In the genomic region with DNA sequence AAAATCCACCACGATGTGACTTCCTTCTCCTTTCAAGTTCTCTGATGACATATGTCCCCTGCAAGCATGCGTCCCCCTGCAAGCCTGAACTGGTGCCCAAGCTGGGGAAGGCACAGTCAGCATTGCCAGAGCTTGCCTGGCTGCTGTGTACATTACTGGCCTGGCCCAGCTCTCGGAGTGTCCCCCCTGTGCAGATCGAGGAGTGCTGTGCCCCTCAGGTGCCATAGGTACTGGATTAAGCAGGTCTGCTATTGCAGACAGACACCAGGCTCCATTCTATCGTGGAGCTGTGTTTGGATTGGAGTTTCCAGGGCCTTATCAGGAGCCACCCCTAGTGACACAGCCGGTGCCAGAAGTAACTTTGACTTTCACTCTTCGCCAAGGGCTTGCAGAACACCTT, we compare ENCODE assay signal across 11 mouse cellular contexts.
A peak's percentile ranks its signal among the peaks of the same experiment; 100 is the strongest.
DNase-seq lines count a peak whose midpoint lies in the region; ATAC-seq and TF ChIP-seq lines count a peak whose summit lies in the region.
"Had no signal": no experiment of that assay in that cellular context is flagged by ENCODE, and none has a peak within 500 bp of the region (broad histone marks: within the 10 kb centered on the region; RNA-seq: fewer than 3 reads in every experiment).

No protein-coding gene starts in this region.

- peak overlapping the region; percentile 14; the same call in 1 of the 2 replicates for H3K27ac ChIP-seq in lung, embryonic 14.5 days (ENCODE audit: low read depth)
- H3K27ac ChIP-seq in heart, embryonic 14.5 days (replicated peaks in 1 of 2; ENCODE audit: control insufficient read depth in 1 of 2, insufficient read depth in 1 of 2, low read depth in 2 of 2, low read length in 2 of 2): peak overlapping the region; percentile 93 to 98
- peak overlapping the region; percentile 40 for H3K27ac ChIP-seq in kidney, postnatal 0 days
- peak overlapping the region; percentile 11; the same call in 1 of the 2 replicates for H3K27ac ChIP-seq in stomach, embryonic 15.5 days
- H3K27ac ChIP-seq: layer of hippocampus, adult 2 months; limb, embryonic 15.5 days had no signal

- DNase-seq in lung, embryonic 14.5 days: peak; percentile 5
- DNase-seq in lung, postnatal 25 days (ENCODE audit: low spot score): no peak
- DNase-seq in kidney, postnatal 0 days (ENCODE audit: low spot score): no peak
- DNase-seq in right cerebral cortex, postnatal 36 days (ENCODE audit: low spot score in 2 of 2): no peak
- no peak for DNase-seq in right cerebral cortex, postnatal 4 days
- DNase-seq in layer of hippocampus, adult 9-10 months (ENCODE audit: low spot score): no peak
- DNase-seq: cerebellum, adult 11 months had no signal

- H3K4me2 ChIP-seq in lung, embryonic 14.5 days: no peak overlapping the region
- peak overlapping the region; percentile 60 for H3K4me2 ChIP-seq in heart, embryonic 14.5 days (ENCODE audit: low read length)
- peak overlapping the region; percentile 25; the same call in 1 of the 2 replicates for H3K4me2 ChIP-seq in kidney, postnatal 0 days (ENCODE audit: low read length)
- peak overlapping the region; percentile 28 for H3K4me2 ChIP-seq in stomach, embryonic 15.5 days
- H3K4me2 ChIP-seq: limb, embryonic 15.5 days had no signal

- ATAC-seq in lung, embryonic 14.5 days (ENCODE audit: insufficient read depth): peak; percentile 49; the same call in 1 of the 2 replicates
- ATAC-seq in heart, embryonic 14.5 days (ENCODE audit: insufficient number of reproducible peaks, insufficient read depth, low FRiP score, low read depth): peak; percentile 74
- ATAC-seq in kidney, postnatal 0 days (replicated peaks; ENCODE audit: low FRiP score, low read depth): no peak
- peak; percentile 76 for ATAC-seq in stomach, embryonic 15.5 days (ENCODE audit: insufficient read depth, low FRiP score, low read depth)

- no peak overlapping the region for H3K9ac ChIP-seq in lung, embryonic 14.5 days
- peak overlapping the region; percentile 77 for H3K9ac ChIP-seq in heart, embryonic 14.5 days (ENCODE audit: low read length)
- peak overlapping the region; percentile 23; the same call in 1 of the 2 replicates for H3K9ac ChIP-seq in kidney, postnatal 0 days (ENCODE audit: low read depth, low read length)
- no peak overlapping the region for H3K9ac ChIP-seq in stomach, embryonic 15.5 days
- H3K9ac ChIP-seq: limb, embryonic 15.5 days had no signal

- no peaks in the 10 kb centered on the region for H3K4me1 ChIP-seq in lung, embryonic 14.5 days (ENCODE audit: insufficient read depth)
- peaks cover 6 to 26% of the 10 kb centered on the region in 2 experiments for H3K4me1 ChIP-seq in heart, embryonic 14.5 days (ENCODE audit: control insufficient read depth in 2 of 2, insufficient read depth in 2 of 2, low read length in 2 of 2)
- H3K4me1 ChIP-seq in kidney, postnatal 0 days (replicated peaks; ENCODE audit: insufficient read depth, low read length): 0 out of 2 replicates have a peak, but pooled peaks cover 4% of the 10 kb centered on the region
- H3K4me1 ChIP-seq in stomach, embryonic 15.5 days: no peaks in the 10 kb centered on the region
- H3K4me1 ChIP-seq: limb, embryonic 15.5 days had no signal

- 34% methylated on average over 7 of the region's 7 CpGs for WGBS in lung, embryonic 14.5 days
- WGBS in heart, embryonic 14.5 days: 11% methylated on average over 7 of the region's 7 CpGs
- WGBS in kidney, postnatal 0 days: 55% methylated on average over 7 of the region's 7 CpGs
- 52% methylated on average over 7 of the region's 7 CpGs for WGBS in stomach, embryonic 15.5 days

- H3K9me3 ChIP-seq in lung, embryonic 14.5 days (ENCODE audit: low read depth, low read length): no peaks in the 10 kb centered on the region
- H3K9me3 ChIP-seq in heart, embryonic 14.5 days (ENCODE audit: control insufficient read depth, low read length): no peaks in the 10 kb centered on the region
- H3K9me3 ChIP-seq in kidney, postnatal 0 days (replicated peaks; ENCODE audit: low read length): no peaks in the 10 kb centered on the region
- no peaks in the 10 kb centered on the region for H3K9me3 ChIP-seq in stomach, embryonic 15.5 days
- H3K9me3 ChIP-seq: limb, embryonic 15.5 days had no signal

- no peaks in the 10 kb centered on the region for H3K27me3 ChIP-seq in lung, embryonic 14.5 days (ENCODE audit: insufficient read depth, low read length)
- H3K27me3 ChIP-seq in heart, embryonic 14.5 days (ENCODE audit: control insufficient read depth, insufficient read depth, low read length): no peaks in the 10 kb centered on the region
- no peaks in the 10 kb centered on the region for H3K27me3 ChIP-seq in kidney, postnatal 0 days (ENCODE audit: insufficient read depth, low read length)
- no peaks in the 10 kb centered on the region for H3K27me3 ChIP-seq in stomach, embryonic 15.5 days (replicated peaks)
- H3K27me3 ChIP-seq: limb, embryonic 15.5 days had no signal

- no peak for TF ChIP-seq CTCF in lung, embryonic 14.5 days (IDR thresholded peaks at IDR 0.05; ENCODE audit: low read depth)
- no peak for TF ChIP-seq CTCF in kidney, postnatal 0 days (IDR thresholded peaks at IDR 0.05; ENCODE audit: low read depth)

- H3K4me3 ChIP-seq in lung, embryonic 14.5 days (ENCODE audit: low read depth, low read length): no peak overlapping the region
- H3K4me3 ChIP-seq in heart, embryonic 14.5 days (ENCODE audit: control insufficient read depth in 1 of 2, insufficient read depth in 1 of 2, low read depth in 1 of 2, low read length in 2 of 2): peak overlapping the region; percentile 52 to 55
- H3K4me3 ChIP-seq in kidney, postnatal 0 days (replicated peaks; ENCODE audit: low read depth, low read length): no peak overlapping the region
- H3K4me3 ChIP-seq in stomach, embryonic 15.5 days (replicated peaks): no peak overlapping the region
- H3K4me3 ChIP-seq: layer of hippocampus, adult 2 months; limb, embryonic 15.5 days had no signal

- H3K36me3 ChIP-seq in lung, embryonic 14.5 days (ENCODE audit: insufficient read depth): no peaks in the 10 kb centered on the region
- peaks cover 4% of the 10 kb centered on the region; the same call in 1 of the 2 replicates for H3K36me3 ChIP-seq in heart, embryonic 14.5 days (ENCODE audit: control insufficient read depth, insufficient read depth, low read length)
- no peaks in the 10 kb centered on the region for H3K36me3 ChIP-seq in kidney, postnatal 0 days (ENCODE audit: insufficient read depth, low read length)
- H3K36me3 ChIP-seq in stomach, embryonic 15.5 days: no peaks in the 10 kb centered on the region
- H3K36me3 ChIP-seq: limb, embryonic 15.5 days had no signal

Comparison
In these comparisons a context has a peak if more than half of its experiments do, and no peak if none do; other contexts are left out.
1. H3K27ac ChIP-seq: peak in every context shown above with its lines; median percentile 96 in heart, embryonic 14.5 days; 40 in kidney, postnatal 0 days; 14 in lung, embryonic 14.5 days; 11 in stomach, embryonic 15.5 days.
2. H3K4me3 ChIP-seq: peak in heart, embryonic 14.5 days (2 of 2); none in lung, embryonic 14.5 days (single experiment), kidney, postnatal 0 days (single experiment) and stomach, embryonic 15.5 days (single experiment).
3. H3K9ac ChIP-seq: peak in heart, embryonic 14.5 days (single experiment) and kidney, postnatal 0 days (single experiment); none in lung, embryonic 14.5 days (single experiment) and stomach, embryonic 15.5 days (single experiment).